Mouse (Mus musculus) embryo, embryonic 10 days (tissue): ENCODE measurements around the gene A930018P22Rik.

Experiments
- DNase-seq: peaks from one replicate; pipeline ENCODE4 v3.0.0-alpha.2; 2015; ENCODE audit warnings: low spot score

Gene A930018P22Rik

GRCm38 (mm10) chr2:104157831-104158230 lies 35.3 kb downstream of the A930018P22Rik start:
- no peak for DNase-seq

GRCm38 (mm10) chr2:104163418-104163817 lies 40.8 kb downstream of the A930018P22Rik start:
- DNase-seq = no peak

GRCm38 (mm10) chr2:104163978-104164487 lies 41.5 kb downstream of the A930018P22Rik start:
- DNase-seq = no peak

- DNase-seq = no peak
Measured at GRCm38 (mm10) chr2:104165631-104166030, 43.1 kb downstream of the A930018P22Rik start.

- DNase-seq = no peak
Measured at GRCm38 (mm10) chr2:104167765-104168164, 45.2 kb downstream of the A930018P22Rik start.

- DNase-seq = no peak
Measured at GRCm38 (mm10) chr2:104168186-104168896, 45.8 kb downstream of the A930018P22Rik start.

- no peak for DNase-seq
Measured at GRCm38 (mm10) chr2:104172695-104173348, 50.3 kb downstream of the A930018P22Rik start.

GRCm38 (mm10) chr2:104173431-104173830 lies 50.9 kb downstream of the A930018P22Rik start:
- no peak for DNase-seq
